Mouse (Mus musculus): ENCODE measurements around the gene Txn2.

Txn2 gene

GRCm38 (mm10) chr15:77928673-77929331 lies at the start of gene Txn2:
TSS of gene Txn2 (minus strand) at chr15:77929006.
- DNase-seq = peak; percentile 93 to 97

- no peak for DNase-seq
Observed at GRCm38 (mm10) chr15:77977663-77978062, 48.9 kb upstream of the Txn2 start.

DNA sequence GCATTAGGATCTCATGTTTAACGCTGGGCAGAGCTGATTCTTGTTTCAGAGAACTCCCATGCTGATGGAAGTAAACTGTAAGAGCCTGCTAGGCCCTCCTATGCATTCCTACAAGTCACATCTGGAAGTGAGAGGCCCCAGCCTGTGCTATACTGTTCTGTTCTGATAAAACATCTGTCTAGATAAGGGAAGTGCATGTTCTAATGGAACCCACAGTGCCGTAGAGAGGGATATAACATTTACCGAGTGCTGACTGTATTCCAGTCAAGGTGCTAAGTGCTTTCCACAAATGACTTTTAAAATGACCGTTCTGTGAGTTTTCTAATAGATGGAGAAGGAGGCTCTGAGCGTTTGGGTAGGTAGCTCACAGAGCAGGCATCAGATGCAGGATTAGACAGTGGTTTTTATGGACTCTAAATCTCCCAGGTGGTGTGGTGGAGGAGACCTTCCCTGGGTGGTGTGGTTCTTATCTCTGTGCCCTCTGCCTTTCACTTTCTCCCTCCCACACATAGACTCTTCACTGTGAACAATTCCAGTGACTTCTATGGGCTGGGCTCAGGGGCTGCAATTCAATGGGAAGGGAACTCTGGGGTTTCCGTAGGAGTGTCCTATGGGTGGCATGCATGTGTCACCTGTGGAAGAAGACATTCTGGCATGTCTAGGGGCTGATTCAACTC lies 45.5 kb upstream of the Txn2 start:
- no peak for DNase-seq

DNA sequence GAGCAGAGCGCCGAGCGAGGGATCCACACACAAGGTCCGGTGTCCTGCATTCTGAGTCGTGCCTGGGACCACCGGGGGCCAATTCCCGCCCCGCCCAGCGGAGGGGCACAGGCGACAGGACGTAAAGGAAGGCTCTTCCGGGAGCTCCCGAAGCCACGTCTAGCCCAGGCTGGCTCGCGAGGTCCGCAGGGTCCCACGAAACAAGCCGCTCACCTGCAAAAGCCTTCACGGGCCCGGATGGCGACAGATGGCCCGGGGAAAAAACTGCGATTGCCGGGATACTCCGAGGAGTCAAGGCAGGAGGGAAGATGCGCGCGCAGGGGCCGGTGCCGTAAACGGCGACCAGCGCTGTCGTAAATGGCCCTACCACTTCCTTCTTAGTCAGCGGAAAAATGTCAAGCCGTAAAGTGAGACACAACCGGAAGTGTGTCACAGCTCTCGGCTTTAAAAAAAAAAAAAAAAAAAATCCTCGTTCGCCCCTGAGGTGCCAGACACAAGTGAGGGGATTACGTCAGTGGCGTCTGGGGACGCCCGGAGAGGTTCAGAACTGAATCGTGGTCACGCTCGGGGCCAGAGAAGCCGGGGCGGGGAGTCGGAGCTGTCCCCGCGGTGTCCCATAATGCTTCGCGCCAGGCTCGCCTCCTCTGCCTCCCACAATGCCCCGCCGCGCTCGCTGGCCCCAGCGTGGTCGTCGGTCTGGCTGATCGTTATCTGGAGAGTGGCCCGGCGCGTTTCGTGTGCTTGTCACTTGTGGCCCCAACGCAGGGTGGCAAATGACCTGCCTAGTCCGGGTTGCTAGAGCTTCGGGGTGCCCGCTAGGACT lies 41.9 kb upstream of the Txn2 start, which contains the start of gene Eif3d:
Gene Eif3d (minus strand): TSS at position 344 of the 823 bp plus-strand sequence.
- DNase-seq = peak; percentile 91 to 94

DNA sequence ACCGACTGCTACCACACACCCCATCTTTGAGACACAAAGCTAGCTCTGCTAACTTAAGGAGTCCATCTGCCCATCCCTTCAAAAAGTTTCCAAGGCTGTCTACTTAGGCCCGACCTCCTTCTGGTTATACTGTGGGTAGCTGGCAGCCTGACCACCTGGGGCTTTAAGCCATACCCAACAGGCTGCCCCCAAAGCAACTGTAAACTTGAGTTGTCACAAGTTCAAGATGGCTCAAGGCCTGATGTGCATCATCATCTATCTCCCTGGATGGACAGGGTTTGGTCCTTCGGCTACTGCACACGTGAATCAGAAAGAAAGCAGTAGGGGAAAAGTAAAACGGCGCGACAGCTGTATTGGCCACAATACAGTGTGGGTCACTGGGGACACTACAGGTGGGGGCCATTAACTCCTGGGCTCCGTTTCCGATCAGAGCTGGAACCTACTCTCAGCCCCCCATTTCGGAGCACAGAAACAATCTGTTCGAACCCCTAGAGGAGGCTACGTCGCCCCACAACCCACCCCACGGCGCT lies 41.2 kb upstream of the Txn2 start:
- DNase-seq = no peak

- no peak for DNase-seq
Observed at GRCm38 (mm10) chr15:77965117-77965528, 36.3 kb upstream of the Txn2 start.

DNA sequence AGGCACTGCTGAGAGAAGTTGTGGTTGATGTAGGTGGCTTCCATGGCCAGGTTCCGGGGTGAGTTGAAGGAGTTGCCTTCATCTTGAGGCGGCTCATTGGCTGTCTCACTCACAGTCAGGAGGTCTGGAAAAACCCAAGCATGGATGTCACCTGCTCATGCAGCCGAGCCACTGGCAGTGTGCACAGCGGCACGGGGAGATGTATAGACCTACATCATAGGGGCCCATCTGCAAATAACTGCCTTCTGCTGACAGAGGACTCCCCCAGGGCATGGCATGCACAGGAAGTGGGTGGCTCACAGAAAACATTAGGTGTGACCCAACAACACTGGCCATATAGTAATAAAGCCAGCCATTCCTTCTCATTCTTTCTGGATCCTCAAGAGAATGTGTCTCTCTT lies 33.6 kb upstream of the Txn2 start:
- DNase-seq = no peak

DNA sequence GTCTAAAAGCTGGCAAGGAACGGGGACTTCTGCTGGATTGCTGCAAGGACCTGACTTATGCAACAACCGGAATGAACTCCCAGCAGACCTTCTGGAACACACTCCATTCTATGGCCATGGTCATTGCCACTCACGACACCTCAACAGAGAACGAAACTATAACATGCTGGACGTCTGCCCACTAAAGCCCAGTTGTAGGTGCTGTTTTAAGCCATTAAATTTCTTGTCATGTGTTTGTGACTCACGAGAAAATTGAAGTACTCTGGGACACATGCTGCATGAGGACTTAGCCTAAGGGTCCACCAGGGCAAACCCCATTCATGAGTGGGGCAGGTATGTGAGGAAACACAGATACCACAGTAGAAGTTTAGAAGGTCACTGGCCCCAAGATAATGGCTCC lies 31.9 kb upstream of the Txn2 start:
- DNase-seq = no peak

GRCm38 (mm10) chr15:77958071-77958470 lies 29.3 kb upstream of the Txn2 start:
- no peak for DNase-seq

DNA sequence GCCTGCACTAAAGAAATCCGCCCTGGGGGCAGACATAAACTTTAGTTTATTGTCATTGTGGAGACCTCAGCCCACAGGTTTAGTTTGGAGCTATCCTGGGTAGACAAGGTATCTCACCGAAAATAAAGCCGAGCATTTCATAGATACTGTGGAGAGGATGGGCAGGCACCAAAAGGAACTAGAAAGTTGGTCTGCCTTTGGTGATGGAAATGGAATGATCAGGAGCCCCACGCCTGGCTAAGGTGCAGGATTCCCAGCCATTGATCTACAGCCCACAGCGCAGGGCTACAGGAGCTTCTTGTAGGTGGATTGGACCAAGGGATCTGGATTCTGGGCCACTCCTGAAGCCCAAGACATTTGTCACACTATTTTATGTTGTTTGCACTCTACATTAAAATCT lies 28.8 kb upstream of the Txn2 start:
- DNase-seq = no peak

DNA sequence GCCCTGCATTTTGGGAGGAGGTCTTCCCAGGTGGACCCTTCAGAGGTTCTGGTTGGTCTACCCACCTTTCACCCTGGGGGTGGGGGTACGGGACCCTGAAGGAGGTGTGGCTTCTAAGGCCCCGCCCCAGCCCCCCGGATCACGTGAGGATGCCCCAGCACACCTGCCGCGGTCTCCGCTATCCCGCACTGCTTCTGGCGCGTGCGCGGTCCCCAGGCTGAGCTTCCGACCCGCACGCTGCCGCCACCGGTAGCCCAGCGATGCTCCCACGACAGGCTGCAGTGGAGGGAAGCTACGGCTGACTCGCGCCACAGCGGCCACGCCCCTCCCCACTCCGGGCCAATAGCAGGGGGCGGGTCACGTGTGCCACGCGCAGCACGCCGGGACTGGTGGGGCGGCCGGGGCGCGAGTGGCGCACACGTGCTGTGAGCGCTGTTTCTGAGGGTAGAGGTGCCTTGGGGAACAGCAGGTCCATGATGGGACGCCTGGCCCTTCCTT lies 27.6 kb upstream of the Txn2 start, which contains the start of gene Foxred2:
Gene Foxred2 (minus strand): TSS at position 319 of the 498 bp plus-strand sequence.
- peak; percentile 80 to 81 for DNase-seq

DNA sequence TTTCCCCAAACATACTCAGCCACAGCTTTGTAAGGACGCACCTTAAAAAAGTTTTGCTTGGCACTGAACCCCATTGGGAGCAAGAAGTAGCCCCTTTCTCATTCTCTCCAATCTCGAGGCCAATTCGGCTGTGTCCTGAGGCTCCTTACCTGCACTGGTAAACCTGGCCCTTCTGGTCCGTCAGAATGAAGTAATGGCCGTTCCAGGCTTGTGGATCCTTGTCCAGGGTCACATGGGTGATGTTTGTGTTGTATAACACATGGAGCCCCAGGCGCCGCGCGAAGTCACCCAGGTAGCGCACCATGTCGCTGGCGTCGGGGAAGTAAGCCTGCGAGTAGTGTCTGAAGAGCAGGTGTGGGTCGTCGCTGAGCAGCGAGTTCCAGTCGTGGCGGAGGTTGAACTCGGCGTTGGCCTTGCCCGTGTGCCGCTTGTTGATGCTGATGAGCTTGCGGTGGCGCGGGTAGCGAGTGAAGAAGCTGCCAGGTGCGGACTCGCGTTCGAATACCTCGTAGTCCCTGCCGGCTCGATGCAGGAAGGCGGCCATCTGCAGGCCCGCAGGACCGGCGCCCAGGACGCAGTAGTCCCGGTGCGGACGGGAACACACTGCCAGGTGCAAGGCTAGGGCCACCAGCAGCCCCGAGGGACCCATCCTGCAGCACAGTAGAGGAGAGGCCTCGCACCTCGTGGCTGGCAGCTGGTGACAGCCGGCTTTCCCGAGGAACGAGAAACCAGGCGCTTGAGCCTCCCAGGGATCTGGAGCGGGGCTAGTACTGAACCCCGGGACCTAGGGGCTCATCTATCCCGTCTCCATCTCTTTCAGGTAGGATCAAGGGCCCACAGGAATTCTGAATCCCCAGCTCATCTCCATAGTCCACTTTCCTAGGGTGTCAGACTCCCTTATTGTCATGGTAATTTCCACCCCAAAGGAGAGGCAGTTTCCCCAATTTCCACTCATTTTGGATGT lies 26.9 kb upstream of the Txn2 start:
- DNase-seq = peak in 1 of 2 experiments; percentile 19

DNA sequence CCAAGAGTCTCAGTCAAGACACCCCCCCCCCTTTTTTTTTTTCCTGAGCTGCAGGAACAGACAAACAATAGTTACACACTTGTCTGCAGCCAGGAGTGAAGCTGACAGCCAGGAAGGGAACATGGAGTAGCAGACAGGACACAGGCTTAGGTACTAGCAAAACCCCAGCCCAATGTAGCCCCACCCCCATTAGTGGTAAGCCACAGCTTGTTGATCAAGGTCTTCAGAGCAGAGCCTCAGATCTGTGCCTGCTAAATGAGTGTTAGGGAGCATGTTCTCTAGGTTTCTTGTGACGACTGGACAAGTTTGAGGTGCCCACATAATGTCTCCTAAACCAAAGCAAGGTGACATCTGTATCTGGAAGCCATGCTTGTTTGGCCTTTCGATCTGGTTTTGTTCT lies 25.6 kb upstream of the Txn2 start:
- no peak for DNase-seq

DNA sequence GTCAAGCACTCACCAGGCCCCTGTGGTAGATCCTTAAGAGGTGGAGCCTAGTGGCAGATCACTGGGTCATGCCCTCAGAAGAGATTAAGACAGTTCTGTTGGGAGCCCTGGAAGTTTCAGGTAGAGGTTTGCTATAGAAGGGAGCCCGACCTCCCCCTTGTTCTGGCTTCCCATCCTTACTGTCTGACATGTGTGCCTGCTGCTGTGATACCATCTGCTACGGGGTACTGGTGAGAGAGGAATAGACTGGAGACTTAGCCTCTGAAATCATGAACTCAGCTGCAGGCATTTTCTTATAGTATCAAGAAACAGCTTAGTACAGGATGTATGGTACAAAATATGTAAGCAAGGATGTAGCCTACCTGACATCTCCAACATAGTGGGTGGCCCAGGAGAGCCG lies 24.1 kb upstream of the Txn2 start:
- no peak for DNase-seq

- no peak for DNase-seq
Observed at GRCm38 (mm10) chr15:77949061-77949460, 20.3 kb upstream of the Txn2 start.

GRCm38 (mm10) chr15:77945711-77946110 lies 16.9 kb upstream of the Txn2 start:
- no peak for DNase-seq

- no peak for DNase-seq
Observed at GRCm38 (mm10) chr15:77941563-77941962, 12.8 kb upstream of the Txn2 start.

DNA sequence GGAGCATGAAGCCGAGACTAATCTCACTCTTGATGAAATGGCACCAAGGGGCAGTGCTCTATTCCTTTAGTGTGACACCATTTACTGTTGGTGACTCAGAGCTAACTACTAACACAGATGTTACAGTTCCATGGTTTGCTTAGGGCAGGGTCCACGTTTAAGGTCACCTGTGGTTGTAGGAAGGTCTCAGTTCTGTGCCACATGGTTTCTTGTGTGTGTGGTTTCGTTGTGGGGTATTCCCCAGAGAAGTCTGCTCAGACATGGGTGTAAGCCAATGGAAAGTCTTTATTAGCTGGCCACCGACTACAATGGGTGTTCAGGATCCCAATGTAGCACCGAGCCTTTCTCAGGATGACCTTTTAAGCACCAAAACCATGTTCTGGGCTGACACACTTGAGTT lies 9.7 kb upstream of the Txn2 start:
- DNase-seq = no peak

DNA sequence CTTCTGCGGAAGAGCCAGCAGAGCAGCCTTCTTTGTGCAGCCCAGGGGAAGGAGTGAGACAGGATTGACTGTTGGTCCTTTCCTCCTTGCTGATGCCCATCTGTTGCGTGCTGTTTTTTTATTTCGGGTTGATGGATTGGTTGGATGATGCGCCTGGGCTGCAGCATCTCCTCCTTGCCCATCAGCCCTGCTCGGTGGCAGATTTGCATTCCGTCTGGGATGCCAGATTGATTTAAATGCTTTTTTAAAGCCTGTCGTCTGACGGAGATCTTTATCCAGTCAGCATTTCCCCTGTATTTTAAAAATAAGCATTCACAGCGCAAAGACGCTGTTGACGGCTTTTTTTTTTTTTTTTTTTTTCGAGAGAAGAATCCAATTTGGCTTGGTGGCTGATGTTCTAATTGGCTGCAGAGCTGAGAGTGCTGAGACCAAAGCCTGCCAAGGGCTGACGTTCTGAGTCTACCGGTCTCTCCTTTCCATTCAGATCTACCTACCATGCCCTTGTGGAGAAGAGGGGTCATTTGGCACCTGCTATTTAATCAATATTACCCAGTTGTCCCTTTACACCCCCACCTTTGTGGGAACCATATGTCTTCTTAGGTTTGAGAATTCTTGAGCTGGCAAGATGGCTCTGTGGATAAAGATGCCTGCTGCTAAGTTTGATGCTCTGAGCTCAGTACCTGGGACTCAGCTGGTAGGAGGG lies 7.0 kb upstream of the Txn2 start:
- DNase-seq = no peak

DNA sequence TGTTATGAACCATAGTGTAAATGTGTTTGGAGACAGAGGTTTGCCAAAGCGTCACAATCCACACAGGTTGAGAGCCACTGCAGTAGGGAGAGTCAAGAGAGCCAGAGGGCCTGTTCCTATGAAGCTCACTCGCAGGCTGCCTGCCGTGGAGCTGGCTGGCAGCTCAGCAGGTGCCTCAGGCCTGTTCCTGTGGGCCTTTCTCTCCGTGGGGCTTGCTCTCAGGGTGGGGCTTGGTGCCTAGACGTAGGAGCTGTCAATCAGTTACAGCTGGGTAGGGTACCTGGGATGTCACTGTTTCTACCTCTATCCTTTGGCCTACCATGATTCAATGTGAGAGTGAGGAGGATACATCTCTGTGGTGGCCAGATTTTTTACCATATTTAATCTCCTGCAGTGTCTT lies 6.2 kb upstream of the Txn2 start:
- no peak for DNase-seq

DNA sequence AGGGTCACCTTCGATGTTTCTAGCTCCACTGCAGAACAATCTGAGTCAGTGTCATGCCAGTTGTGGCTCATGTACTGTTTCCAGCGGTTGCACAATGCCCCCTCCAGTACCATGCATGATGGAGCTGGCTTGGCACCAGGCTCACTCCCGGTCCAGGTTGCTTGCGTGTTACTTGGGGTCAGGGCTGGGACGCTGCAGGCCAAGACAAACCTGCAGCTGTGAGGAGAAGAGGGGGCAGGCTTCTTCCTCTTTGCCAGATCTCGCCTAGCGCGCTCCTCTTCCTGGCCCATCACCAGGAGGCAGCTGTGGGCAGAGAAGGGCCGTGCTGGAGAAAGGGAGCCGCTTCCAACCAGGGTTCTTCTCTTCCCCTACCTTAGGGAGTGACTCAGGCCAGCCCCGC lies 5.5 kb upstream of the Txn2 start:
- DNase-seq = no peak

Measured in thymus, adult 18-20 months (tissue).